Mouse (Mus musculus) G1E (cell line): ENCODE results near the gene Krtap6-2.

Experiments
- CTCF ChIP-seq: IDR thresholded peaks from 2 replicates; pipeline ENCODE4 v1.5.1; 2012; ENCODE audit warnings: low read depth, low read length, inconsistent platforms, mixed read lengths
- GATA1 ChIP-seq: IDR thresholded peaks from 2 replicates; pipeline ENCODE4 v1.6.1; 2012; ENCODE audit warnings: borderline replicate concordance, low read length, inconsistent platforms, mixed read lengths

DNA sequence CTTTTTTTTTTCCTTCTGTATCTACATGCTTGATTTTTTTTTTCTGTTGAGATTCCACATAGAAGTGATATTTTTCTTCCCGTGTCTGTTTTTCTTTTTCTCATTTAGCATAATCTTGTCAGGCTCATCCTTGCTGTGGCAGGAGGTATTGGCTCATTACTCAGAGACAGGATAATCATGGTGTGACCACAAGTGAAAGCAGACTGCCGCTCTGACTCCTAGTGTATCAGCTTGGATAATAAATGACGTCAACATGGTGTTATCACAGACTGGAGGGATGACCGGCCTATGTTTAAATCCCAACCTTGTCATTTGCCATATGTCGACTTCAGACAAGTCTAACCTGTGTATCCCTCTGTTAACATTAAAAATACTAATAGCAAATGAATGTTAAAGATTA lies 41.3 kb upstream of the Krtap6-2 start:
- TF ChIP-seq GATA1 (no peak), CTCF (no peak)
